Mouse (Mus musculus): ENCODE results near the gene Kansl1l. TPM values are rescaled to one million over a fixed set of nuclear protein-coding genes. Genes with fewer than 3 reads are reported as not detected.
"Not testable (repeated sequence)": the region's sequence is repeated elsewhere in the genome, so short reads cannot be mapped to it uniquely, and the experiment has no call there.

The Kansl1l gene
- total RNA-seq, 2 experiments from 2014 or later = 16.4 to 17.5 TPM

- peak; percentile 89 to 90 for DNase-seq (ENCODE audit: low spot score in 2 of 2)
Observed at GRCm38 (mm10) chr1:66700693-66701575, 116.4 kb downstream of the Kansl1l start, which contains the start of gene Rpe. Gene Rpe (plus strand): TSS chr1:66700831.

GRCm38 (mm10) chr1:66700149-66700692, 117.1 kb downstream of the Kansl1l start:
- DNase-seq (ENCODE audit: low spot score in 2 of 2) = no peak

GRCm38 (mm10) chr1:66699630-66700029, 117.7 kb downstream of the Kansl1l start:
- not testable (repeated sequence) for DNase-seq (ENCODE audit: low spot score in 2 of 2)

- peak in 1 of 2 experiments; percentile 12 for DNase-seq (ENCODE audit: low spot score in 2 of 2)
Observed at GRCm38 (mm10) chr1:66695296-66695695, 122.1 kb downstream of the Kansl1l start.

GRCm38 (mm10) chr1:66694266-66694665, 123.1 kb downstream of the Kansl1l start:
- DNase-seq (ENCODE audit: low spot score in 2 of 2) = no peak

- no peak for DNase-seq (ENCODE audit: low spot score in 2 of 2)
Observed at GRCm38 (mm10) chr1:66692780-66693392, 124.5 kb downstream of the Kansl1l start.

- DNase-seq (ENCODE audit: low spot score in 2 of 2) = no peak
Observed at GRCm38 (mm10) chr1:66692308-66692707, 125.1 kb downstream of the Kansl1l start.

GRCm38 (mm10) chr1:66691772-66692171, 125.6 kb downstream of the Kansl1l start:
- no peak for DNase-seq (ENCODE audit: low spot score in 2 of 2)

GRCm38 (mm10) chr1:66682974-66683373, 134.4 kb downstream of the Kansl1l start:
- no peak for DNase-seq (ENCODE audit: low spot score in 2 of 2)

- DNase-seq (ENCODE audit: low spot score in 2 of 2) = no peak
Observed at GRCm38 (mm10) chr1:66678662-66679061, 138.7 kb downstream of the Kansl1l start.

GRCm38 (mm10) chr1:66677928-66678327, 139.4 kb downstream of the Kansl1l start:
- no peak for DNase-seq (ENCODE audit: low spot score in 2 of 2)

GRCm38 (mm10) chr1:66672812-66673211, 144.6 kb downstream of the Kansl1l start:
- DNase-seq (ENCODE audit: low spot score in 2 of 2) = no peak

- DNase-seq (ENCODE audit: low spot score in 2 of 2) = no peak
Observed at GRCm38 (mm10) chr1:66671475-66671874, 145.9 kb downstream of the Kansl1l start.

Other genes starting within 250 kb of the Kansl1l start
- gene Rpe, start 116.7 kb downstream of the Kansl1l start, total RNA-seq (2021) = 10 to 100 TPM; 62.8 to 76.9 TPM
- gene Acadl, start 45.7 kb upstream of the Kansl1l start, total RNA-seq (2021) = 100 to 1,000 TPM; 516 to 719 TPM
- 10 to 100 TPM; 13.6 to 60.3 TPM for gene Myl1, start 127.8 kb upstream of the Kansl1l start, total RNA-seq (2021)
- 10 to 100 TPM; 43.2 to 50.0 TPM for gene Lancl1, start 221.3 kb upstream of the Kansl1l start, total RNA-seq (2021)